Mouse (Mus musculus): ENCODE results near the gene Far2.

Far2 gene

GRCm38 (mm10) chr6:148046881-148047649 is at the start of gene Far2:
Far2 (plus strand) TSS chr6:148047259.
- DNase-seq (ENCODE audit: low spot score in 2 of 2), result peak; percentile 16 to 40

- DNase-seq (ENCODE audit: low spot score in 2 of 2), result no peak
These were observed 46.6 kb upstream of the Far2 start for GRCm38 (mm10) chr6:148000483-148000882.

- DNase-seq (ENCODE audit: low spot score in 2 of 2), result no peak
These were observed 46.0 kb upstream of the Far2 start for GRCm38 (mm10) chr6:148001071-148001470.

- DNase-seq (ENCODE audit: low spot score in 2 of 2), result no peak
These were observed 40.8 kb upstream of the Far2 start for GRCm38 (mm10) chr6:148006118-148006837.

GRCm38 (mm10) chr6:148040759-148041158 is 6.3 kb upstream of the Far2 start:
- no peak for DNase-seq (ENCODE audit: low spot score in 2 of 2)

- no peak for DNase-seq (ENCODE audit: low spot score in 2 of 2)
These were observed 560 bp downstream of the Far2 start for GRCm38 (mm10) chr6:148047650-148047988.

- no peak for DNase-seq (ENCODE audit: low spot score in 2 of 2)
These were observed 16.1 kb downstream of the Far2 start for GRCm38 (mm10) chr6:148063131-148063530.

- no peak for DNase-seq (ENCODE audit: low spot score in 2 of 2)
These were observed 19.2 kb downstream of the Far2 start for GRCm38 (mm10) chr6:148066267-148066666.

GRCm38 (mm10) chr6:148068786-148069185 is 21.7 kb downstream of the Far2 start:
- no peak for DNase-seq (ENCODE audit: low spot score in 2 of 2)

- no peak for DNase-seq (ENCODE audit: low spot score in 2 of 2)
These were observed 26.5 kb downstream of the Far2 start for GRCm38 (mm10) chr6:148073599-148073998.

GRCm38 (mm10) chr6:148074211-148074864 is 27.3 kb downstream of the Far2 start:
- DNase-seq (ENCODE audit: low spot score in 2 of 2), result no peak

GRCm38 (mm10) chr6:148083864-148084263 is 36.8 kb downstream of the Far2 start:
- no peak for DNase-seq (ENCODE audit: low spot score in 2 of 2)

GRCm38 (mm10) chr6:148084403-148084802 is 37.3 kb downstream of the Far2 start:
- DNase-seq (ENCODE audit: low spot score in 2 of 2), result no peak

GRCm38 (mm10) chr6:148097039-148097438 is 50.0 kb downstream of the Far2 start:
- DNase-seq (ENCODE audit: low spot score in 2 of 2), result no peak

- no peak for DNase-seq (ENCODE audit: low spot score in 2 of 2)
These were observed 54.9 kb downstream of the Far2 start for GRCm38 (mm10) chr6:148101977-148102376.

GRCm38 (mm10) chr6:148102434-148102833 is 55.4 kb downstream of the Far2 start:
- DNase-seq (ENCODE audit: low spot score in 2 of 2), result no peak

- no peak for DNase-seq (ENCODE audit: low spot score in 2 of 2)
These were observed 57.2 kb downstream of the Far2 start for GRCm38 (mm10) chr6:148104212-148104611.

- DNase-seq (ENCODE audit: low spot score in 2 of 2), result no peak
These were observed 58.7 kb downstream of the Far2 start for GRCm38 (mm10) chr6:148105722-148106268.

- DNase-seq (ENCODE audit: low spot score in 2 of 2), result no peak
These were observed 61.8 kb downstream of the Far2 start for GRCm38 (mm10) chr6:148108741-148109472.

GRCm38 (mm10) chr6:148110996-148111633 is 64.1 kb downstream of the Far2 start:
- DNase-seq (ENCODE audit: low spot score in 2 of 2), result no peak

- no peak for DNase-seq (ENCODE audit: low spot score in 2 of 2)
These were observed 69.3 kb downstream of the Far2 start for GRCm38 (mm10) chr6:148116371-148116770.

All from right cerebral cortex, postnatal 36 days (tissue).